Mouse (Mus musculus) embryonic facial prominence, embryonic 11.5 days (tissue): ENCODE data around the gene Wls. TPM values are rescaled to one million over a fixed set of nuclear protein-coding genes. Genes with fewer than 3 reads are reported as not detected.

Experiments used
- ATAC-seq: fragments of 200-750 bp; cut with Nextera tagmentation; replicated peaks from 2 replicates; pipeline ENCODE4 v1.8.0; 2017; ENCODE audit warnings: low read depth; ENCODE audit not compliant: insufficient number of reproducible peaks, low FRiP score, low TSS enrichment
- DNase-seq: peaks from one replicate; pipeline ENCODE4 v3.0.0-alpha.2; 2015; ENCODE audit warnings: low spot score
- H3K27ac ChIP-seq: fragments of 300-500 bp; sonication (generic); replicated peaks from 2 replicates; pipeline ENCODE4 v1.5.1; 2014; ENCODE audit warnings: mild to moderate bottlenecking, low read depth, low read length, control low read depth
- H3K27me3 ChIP-seq: fragments of 300-500 bp; sonication (generic); 2 replicates; pipeline ENCODE4 v1.6.1; 2014; ENCODE audit warnings: mild to moderate bottlenecking, low read length, moderate library complexity, mixed read lengths; ENCODE audit not compliant: control insufficient read depth, insufficient read depth
- H3K36me3 ChIP-seq: fragments of 300-500 bp; sonication (generic); replicated peaks from 2 replicates; pipeline ENCODE4 v1.6.1; 2014; ENCODE audit warnings: low read depth, mild to moderate bottlenecking, low read length, moderate library complexity, mixed read lengths; ENCODE audit not compliant: control insufficient read depth, insufficient read depth
- H3K4me1 ChIP-seq: fragments of 300-500 bp; sonication (generic); 2 replicates; pipeline ENCODE4 v1.6.1; 2014; ENCODE audit warnings: low read length, mixed read lengths; ENCODE audit not compliant: control insufficient read depth, insufficient read depth
- H3K4me2 ChIP-seq: fragments of 300-500 bp; sonication (generic); 2 replicates; pipeline ENCODE4 v1.6.1; 2014; ENCODE audit warnings: low read depth, mild to moderate bottlenecking, control low read depth, low read length, moderate library complexity
- H3K4me3 ChIP-seq: fragments of 300-500 bp; sonication (generic); 2 replicates; pipeline ENCODE4 v1.5.1; 2014; ENCODE audit warnings: low read depth, low read length, control low read depth
- H3K9ac ChIP-seq: fragments of 300-500 bp; sonication (generic); replicated peaks from 2 replicates; pipeline ENCODE4 v1.6.1; 2014; ENCODE audit warnings: mild to moderate bottlenecking, control low read depth, low read length
- H3K9me3 ChIP-seq: fragments of 300-500 bp; sonication (generic); replicated peaks from 2 replicates; pipeline ENCODE4 v1.6.1; 2016; ENCODE audit warnings: mild to moderate bottlenecking, low read length, inconsistent platforms, mixed read lengths; ENCODE audit not compliant: control insufficient read depth
- WGBS: fragments of 180-500 bp; shearing (Covaris S2); extraction: QIAGEN DNeasy Blood & Tissue Kit; methylation state at CpG from one replicate; pipeline ENCODE4 v1.1.7; 2014; 5-methylcytosine and 5-hydroxymethylcytosine counted together
- polyA plus RNA-seq: library from polyadenylated mRNA; unstranded; fragments of >200 nt; fragmentation: Nextera tagmentation; extraction: Ambion mirVana; gene quantifications from 2 replicates; pipeline ENCODE4 v1.2.1, GENCODE M21; 2014

Gene Wls
- polyA plus RNA-seq, 1 experiment from 2014 or later: 156 TPM

DNA sequence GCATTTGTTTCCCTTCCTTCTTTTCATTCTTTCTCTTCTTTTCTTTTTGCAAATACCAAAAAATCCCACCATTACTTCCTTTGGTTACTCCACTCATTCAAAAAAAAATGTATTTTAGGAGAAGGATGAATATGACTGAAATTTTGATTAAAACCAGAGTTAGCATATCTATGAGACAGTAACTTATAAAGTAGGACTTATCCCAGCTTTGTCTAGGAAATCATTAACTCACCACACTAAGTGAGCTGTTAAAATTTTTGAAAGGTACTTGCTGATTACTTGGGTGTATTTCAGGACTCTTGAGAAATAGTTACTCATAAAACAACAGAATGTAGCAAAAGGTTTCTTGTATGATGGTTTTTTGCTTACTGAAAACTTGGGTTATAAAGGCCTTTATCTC lies 8.7 kb downstream of the Wls start:
- no peak overlapping the region for H3K4me2 ChIP-seq
- DNase-seq (no peak), ATAC-seq (no peak)
- H3K9ac ChIP-seq: no peak overlapping the region
- H3K4me3 ChIP-seq: no peak overlapping the region
- no peaks in the 10 kb centered on the region for H3K36me3 ChIP-seq
- no peaks in the 10 kb centered on the region for H3K9me3 ChIP-seq
- no peak overlapping the region for H3K27ac ChIP-seq
- no peaks in the 10 kb centered on the region for H3K4me1 ChIP-seq
- no peaks in the 10 kb centered on the region for H3K27me3 ChIP-seq

DNA sequence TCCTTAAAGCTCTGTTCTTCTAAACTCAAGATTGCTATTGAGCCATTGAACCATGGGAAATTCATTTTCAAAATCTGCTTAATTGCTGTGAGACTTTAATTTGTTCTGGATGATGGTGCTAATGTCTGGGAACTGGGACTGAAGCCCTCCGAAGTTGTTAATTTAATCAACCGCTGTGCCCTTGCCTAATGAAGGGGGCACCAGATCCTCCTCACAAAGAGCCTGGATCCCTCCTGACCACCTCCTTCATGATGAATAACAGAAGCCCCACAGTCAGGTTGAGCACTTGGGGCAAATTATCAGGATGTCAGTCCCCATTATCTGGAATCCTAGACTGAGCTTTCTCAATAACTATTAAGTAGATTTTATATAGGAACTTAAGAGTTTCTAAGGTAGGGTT lies 12.0 kb downstream of the Wls start:
- no peak overlapping the region for H3K4me3 ChIP-seq
- 0 out of 2 replicates have a peak, but pooled peaks have one; percentile 53 for ATAC-seq
- H3K9ac ChIP-seq: no peak overlapping the region
- no peaks in the 10 kb centered on the region for H3K4me1 ChIP-seq
- no peaks in the 10 kb centered on the region for H3K9me3 ChIP-seq
- no peaks in the 10 kb centered on the region for H3K27me3 ChIP-seq
- no peak overlapping the region for H3K27ac ChIP-seq
- H3K4me2 ChIP-seq: no peak overlapping the region
- WGBS: 58% methylated on average over 2 of the region's 2 CpGs
- H3K36me3 ChIP-seq: no peaks in the 10 kb centered on the region
- DNase-seq: no peak

DNA sequence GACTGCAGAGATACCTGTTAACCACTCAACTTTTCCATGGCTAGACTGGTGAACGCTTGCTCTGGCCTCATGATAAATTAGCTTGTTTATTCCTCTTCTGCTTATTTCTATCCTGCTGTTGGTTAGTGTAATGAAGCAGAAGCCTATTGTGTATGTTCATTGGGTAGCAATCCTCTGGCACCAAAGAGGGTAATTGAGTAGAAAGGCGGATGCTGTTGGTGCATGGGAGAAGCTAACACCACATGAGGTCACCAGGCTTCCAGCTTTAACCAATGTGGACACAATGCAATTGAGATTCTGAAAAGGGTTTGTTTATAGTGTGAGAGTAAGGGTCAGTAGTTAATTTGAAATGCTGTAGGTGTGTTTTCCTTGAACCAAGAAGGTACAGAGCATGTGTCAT lies 12.5 kb downstream of the Wls start:
- no peaks in the 10 kb centered on the region for H3K27me3 ChIP-seq
- no peaks in the 10 kb centered on the region for H3K36me3 ChIP-seq
- H3K9ac ChIP-seq: no peak overlapping the region
- no peaks in the 10 kb centered on the region for H3K4me1 ChIP-seq
- DNase-seq (no peak), ATAC-seq (peak; percentile 71; the same call in 1 of the 2 replicates)
- no peak overlapping the region for H3K4me2 ChIP-seq
- H3K27ac ChIP-seq: no peak overlapping the region
- WGBS: 48% methylated on average over 2 of the region's 2 CpGs
- H3K9me3 ChIP-seq: no peaks in the 10 kb centered on the region
- no peak overlapping the region for H3K4me3 ChIP-seq

DNA sequence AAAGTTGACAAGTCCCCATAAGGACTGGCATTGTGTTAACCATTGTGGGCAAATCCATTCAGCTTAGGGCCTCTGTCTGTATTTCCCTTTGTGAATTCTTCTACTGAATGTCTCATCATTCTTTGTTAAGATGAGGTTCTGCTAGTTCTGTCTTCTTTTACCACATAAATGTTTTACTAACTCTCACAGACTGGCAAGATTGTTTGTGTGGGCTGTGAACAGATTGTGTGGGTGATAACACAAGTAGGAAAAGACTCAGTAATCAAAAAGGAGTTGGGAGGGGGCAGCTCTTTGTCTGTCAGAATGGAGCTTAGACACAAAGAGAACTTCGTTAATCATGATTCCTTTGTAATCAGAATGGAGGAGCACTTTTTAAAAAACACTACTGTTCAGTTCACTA lies 17.6 kb downstream of the Wls start:
- H3K27ac ChIP-seq: no peak overlapping the region
- H3K9ac ChIP-seq: no peak overlapping the region

DNA sequence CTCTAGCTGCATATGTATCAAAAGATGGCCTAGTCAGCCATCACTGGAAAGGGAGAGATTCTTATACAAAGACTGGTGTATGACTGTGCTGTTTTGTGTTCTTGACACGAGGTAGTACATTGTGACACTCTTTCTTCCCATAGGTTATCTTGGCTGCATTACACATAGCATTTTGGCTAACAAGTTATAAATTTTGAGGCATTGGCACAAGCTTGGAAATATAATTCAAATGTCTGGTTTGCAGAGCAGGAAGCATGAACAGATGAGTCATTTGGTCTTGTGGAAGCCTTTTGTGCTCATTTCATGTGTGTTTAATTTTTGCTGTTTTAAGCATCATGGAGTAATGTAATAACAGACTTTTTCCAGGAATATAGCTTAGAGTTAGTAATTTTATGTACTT lies 26.2 kb downstream of the Wls start:
- Histone ChIP-seq H3K4me3 (no peak overlapping the region), H3K4me1 (no peaks in the 10 kb centered on the region), H3K9ac (no peak overlapping the region), H3K27me3 (no peaks in the 10 kb centered on the region), H3K4me2 (no peak overlapping the region), H3K36me3 (no peaks in the 10 kb centered on the region), H3K27ac (no peak overlapping the region), H3K9me3 (no peaks in the 10 kb centered on the region)
- no peak for DNase-seq
- 79% methylated on average over 1 of the region's 1 CpGs for WGBS
- no peak for ATAC-seq

More for the DNA sequence above, 17.6 kb downstream of the Wls start:
- no peak overlapping the region for H3K4me3 ChIP-seq
- no peaks in the 10 kb centered on the region for H3K27me3 ChIP-seq
- ATAC-seq: no peak
- no peak for DNase-seq
- H3K4me2 ChIP-seq: no peak overlapping the region
- WGBS: 70% methylated on average over 1 of the region's 1 CpGs
- no peaks in the 10 kb centered on the region for H3K4me1 ChIP-seq
- H3K9me3 ChIP-seq: no peaks in the 10 kb centered on the region
- no peaks in the 10 kb centered on the region for H3K36me3 ChIP-seq

DNA sequence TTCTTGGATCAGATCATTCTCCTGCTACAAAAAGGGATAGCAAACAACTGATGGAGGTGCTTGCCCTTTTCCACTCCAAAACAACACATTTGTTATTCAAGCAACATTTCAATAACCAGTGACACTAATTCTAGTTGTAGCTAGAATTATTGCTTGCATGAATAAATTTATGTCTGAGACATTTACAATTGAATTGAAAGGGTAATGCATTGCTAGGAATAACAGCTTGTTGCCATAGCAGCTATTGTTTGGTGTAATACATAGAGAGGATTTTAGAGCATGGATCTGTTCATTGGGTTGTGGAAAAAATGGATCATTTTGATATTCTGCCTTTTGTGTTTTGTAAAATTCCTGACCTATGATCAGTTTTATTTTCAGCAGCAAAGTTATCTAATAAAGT lies 39.5 kb downstream of the Wls start:
- Histone ChIP-seq H3K4me2 (no peak overlapping the region), H3K4me3 (no peak overlapping the region), H3K27me3 (no peaks in the 10 kb centered on the region), H3K9ac (no peak overlapping the region), H3K4me1 (no peaks in the 10 kb centered on the region), H3K27ac (no peak overlapping the region), H3K9me3 (no peaks in the 10 kb centered on the region), H3K36me3 (no peaks in the 10 kb centered on the region)
- ATAC-seq (no peak), DNase-seq (no peak)

DNA sequence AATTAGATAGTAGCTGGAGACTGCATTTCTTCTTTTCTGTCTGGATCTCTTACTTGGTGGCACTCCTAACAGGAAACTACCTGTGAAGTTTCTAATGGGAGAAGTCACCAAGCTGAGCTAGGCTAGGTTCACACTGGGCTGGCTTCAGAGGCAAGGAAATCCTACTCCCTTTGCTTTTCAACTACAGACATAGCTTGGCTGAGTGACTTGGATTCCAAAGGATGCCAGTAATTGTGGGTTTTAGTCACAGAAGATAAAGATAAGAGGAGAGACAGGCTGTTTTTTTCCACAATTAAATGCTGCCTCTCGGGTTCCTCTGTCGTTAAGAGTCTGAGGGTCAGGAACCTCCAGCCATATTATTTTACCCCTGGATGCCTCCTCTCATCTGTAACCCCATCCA lies 43.9 kb downstream of the Wls start:
- Histone ChIP-seq H3K4me1 (no peaks in the 10 kb centered on the region), H3K27ac (no peak overlapping the region), H3K4me3 (no peak overlapping the region), H3K4me2 (no peak overlapping the region), H3K9me3 (no peaks in the 10 kb centered on the region), H3K36me3 (no peaks in the 10 kb centered on the region), H3K27me3 (no peaks in the 10 kb centered on the region), H3K9ac (no peak overlapping the region)
- no peak for DNase-seq
- 28% methylated on average over 2 of the region's 2 CpGs for WGBS
- ATAC-seq: no peak

DNA sequence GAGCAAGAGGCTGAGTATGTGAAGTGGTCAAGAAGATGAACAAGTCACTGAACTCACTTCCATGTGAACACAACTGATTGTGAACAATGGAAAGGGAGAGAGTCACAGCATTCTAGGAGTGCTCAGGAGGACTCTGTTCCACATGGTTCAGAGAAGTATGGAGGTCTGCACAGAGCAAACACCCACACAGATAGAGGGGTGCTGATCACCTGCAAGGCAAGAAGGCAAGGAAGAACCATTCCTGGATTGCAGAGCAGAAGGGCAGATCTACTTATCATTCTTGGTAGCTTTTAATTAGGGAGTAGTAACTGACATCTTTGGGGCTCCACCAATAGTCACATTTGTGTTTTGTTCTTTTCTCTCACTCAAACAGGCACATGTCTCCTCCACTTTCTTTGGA lies 45.3 kb downstream of the Wls start:
- Histone ChIP-seq H3K27me3 (no peaks in the 10 kb centered on the region), H3K9me3 (no peaks in the 10 kb centered on the region), H3K4me3 (no peak overlapping the region), H3K4me1 (no peaks in the 10 kb centered on the region), H3K27ac (no peak overlapping the region), H3K36me3 (no peaks in the 10 kb centered on the region), H3K9ac (no peak overlapping the region), H3K4me2 (no peak overlapping the region)
- ATAC-seq (no peak), DNase-seq (no peak)

DNA sequence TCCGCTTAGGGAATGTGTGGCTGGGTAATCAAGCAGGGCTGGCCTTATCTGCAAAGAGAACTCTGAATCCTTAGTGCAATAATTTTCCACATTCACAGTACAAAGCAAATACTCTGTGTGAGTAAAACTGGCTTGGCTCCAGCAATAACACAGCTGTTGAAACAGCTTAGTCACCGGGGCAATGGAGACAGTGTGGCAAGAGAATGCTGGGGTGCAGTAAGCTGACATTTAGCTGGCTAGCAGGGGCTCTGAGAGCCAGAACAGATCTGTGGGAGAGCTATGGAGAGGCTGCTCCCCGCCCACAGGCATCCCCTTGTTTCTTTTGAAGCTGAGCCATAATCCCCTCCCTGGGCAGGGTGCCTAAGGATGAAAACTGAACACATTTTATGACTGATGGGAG lies 45.8 kb downstream of the Wls start:
- Histone ChIP-seq H3K4me2 (no peak overlapping the region), H3K9ac (no peak overlapping the region), H3K4me3 (no peak overlapping the region), H3K27ac (no peak overlapping the region), H3K27me3 (no peaks in the 10 kb centered on the region), H3K9me3 (no peaks in the 10 kb centered on the region), H3K4me1 (no peaks in the 10 kb centered on the region), H3K36me3 (no peaks in the 10 kb centered on the region)
- ATAC-seq: peak; percentile 84
- 24% methylated on average over 3 of the region's 3 CpGs for WGBS
- DNase-seq: peak; percentile 74
